Mouse (Mus musculus) mesoderm, embryonic 11.5 days (tissue): ENCODE results near the gene Zfp980.
"Not testable (repeated sequence)": the region's sequence is repeated elsewhere in the genome, so short reads cannot be mapped to it uniquely, and the experiment has no call there.

Source experiments
- DNase-seq: peaks from one replicate; pipeline ENCODE4 v3.0.0-alpha.2; 2012; ENCODE audit warnings: low read depth, low spot score

Zfp980 gene

DNA sequence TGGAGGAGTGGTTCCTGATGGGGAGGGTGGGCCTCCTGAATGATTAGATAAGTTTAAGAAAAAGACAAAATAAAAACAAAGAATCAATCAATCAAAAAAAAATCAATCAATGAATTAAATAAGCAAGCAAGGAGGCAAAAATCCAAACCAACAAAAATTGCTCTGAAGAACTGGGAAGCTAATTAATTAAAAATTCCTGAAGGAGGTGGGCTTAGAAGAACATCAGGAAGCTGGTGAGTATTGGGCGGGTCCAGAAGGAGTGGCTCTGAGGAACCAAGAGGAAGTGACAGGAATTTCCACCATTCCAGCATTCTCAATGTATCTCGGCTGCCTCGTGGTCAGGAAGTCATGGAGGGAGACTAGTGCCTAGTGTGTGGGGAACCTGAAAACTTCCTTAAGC, at the start of gene Zfp980:
Gene Zfp980, plus strand, starts transcription at position 301 of the 400 bp plus-strand sequence.
- not testable (repeated sequence) for DNase-seq

DNA sequence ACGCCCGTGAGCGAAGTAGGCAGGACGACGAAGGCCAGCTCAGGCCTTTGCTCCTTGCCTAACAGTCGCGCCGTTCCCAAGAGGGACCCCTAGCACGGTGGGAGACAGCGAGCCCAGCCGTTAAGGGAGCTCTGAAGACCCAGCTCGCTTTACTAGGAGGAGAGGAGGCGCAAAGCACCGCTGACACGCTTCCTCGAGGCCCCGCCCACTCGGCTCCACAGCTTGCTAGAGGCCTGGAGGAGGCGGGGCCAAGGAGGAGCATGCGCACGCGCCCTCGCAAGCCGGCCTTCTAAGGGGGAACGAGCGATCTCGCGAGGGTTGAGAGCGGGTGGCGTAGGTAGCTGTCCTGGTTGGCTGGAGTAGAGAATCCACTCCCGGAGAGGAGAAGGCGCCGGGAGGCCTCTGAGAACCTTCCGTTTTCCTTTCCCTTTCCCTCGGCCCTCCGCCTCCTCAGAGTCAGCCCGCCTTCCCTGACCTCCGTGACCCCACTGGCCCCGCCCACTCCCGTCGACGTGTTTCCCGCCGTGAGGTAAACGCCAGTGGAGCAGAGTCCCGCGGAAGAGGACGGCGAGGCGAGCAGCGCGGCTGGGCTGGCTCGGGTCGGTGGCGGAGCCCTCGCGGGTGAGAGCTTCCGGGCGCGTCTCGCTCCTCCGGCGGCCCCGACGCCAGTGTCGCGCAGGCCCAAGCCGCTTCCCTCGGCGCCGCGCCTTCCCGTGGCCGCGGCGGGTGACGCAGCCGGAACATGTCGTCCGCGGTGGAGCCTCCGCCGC, 29.9 kb upstream of the Zfp980 start:
- peak; percentile 9 for DNase-seq

DNA sequence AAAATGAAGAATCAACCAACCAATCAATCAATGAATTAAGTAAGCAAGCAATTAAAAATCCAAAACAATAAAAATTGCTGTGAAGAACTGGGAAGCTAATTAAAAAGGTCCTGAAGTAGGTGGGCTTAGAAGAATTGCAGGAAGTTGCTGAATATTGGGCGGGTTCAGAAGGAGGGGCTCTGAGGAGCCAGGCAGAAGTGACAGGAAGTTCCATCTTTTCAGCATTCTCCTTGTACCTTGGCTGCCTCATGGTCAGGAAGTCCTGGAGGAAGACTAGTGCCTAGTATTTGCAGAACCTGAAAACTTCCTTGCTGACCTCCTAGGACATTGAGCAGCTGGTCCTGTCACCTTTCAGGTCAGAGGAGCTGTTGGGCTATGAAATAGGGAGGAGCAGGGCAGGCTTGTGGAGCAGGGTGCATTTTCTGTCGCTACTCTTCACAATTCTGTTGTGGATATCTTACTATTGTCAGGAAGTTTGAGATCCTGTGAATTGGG, 3.8 kb downstream of the Zfp980 start:
- DNase-seq = not testable (repeated sequence)

DNA sequence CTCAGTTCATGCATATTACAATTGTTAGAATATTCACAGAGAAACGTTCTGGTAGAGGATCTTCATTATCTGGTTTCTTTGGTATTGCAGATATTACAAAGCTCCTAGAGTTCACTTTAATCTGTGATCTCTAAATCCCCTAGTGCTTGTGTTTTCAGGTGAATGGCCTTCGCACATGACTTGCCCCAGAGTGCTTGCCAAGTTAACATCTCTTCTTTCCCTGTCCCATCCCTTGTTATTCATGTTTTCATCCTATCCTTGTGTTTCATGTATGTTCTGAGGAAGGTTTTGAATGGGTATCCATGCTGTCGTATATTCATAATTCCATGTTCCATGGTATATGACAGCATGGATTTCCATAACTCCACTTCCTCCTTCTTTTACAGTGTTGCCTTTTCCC, 9.7 kb downstream of the Zfp980 start:
- DNase-seq = not testable (repeated sequence)

DNA sequence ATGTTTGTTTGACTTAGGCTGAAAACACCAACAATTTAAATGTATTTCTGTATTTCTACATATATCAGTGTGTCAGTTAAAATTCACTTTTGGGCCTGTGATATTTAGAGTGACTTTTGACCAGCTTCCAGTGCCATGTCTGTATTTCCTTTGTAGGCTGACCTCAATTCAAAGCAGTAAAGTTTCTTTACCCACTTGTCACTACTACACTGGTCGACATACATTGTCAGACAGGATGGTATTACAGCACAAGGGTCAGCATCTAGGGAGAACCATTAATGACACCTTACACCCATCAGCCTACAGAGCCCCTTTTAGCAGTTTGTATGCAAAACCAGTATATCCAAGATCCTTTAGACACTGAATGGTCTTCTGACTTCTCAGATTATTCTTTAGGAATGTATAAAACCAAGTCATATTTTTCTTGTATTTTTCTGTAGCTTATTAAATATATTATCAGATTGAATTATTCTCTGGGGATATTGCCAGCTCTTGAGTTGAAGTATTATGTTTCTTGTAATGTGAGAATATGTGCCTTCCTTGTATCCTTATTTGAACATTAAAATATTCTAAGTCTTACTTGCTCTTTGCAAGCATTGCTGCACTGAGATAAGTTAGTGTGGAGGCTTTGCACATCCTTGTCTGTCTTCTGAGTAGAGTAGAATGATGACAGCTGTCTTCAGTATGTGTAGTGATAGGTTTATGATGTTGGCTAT, 10.3 kb downstream of the Zfp980 start:
- not testable (repeated sequence) for DNase-seq

DNA sequence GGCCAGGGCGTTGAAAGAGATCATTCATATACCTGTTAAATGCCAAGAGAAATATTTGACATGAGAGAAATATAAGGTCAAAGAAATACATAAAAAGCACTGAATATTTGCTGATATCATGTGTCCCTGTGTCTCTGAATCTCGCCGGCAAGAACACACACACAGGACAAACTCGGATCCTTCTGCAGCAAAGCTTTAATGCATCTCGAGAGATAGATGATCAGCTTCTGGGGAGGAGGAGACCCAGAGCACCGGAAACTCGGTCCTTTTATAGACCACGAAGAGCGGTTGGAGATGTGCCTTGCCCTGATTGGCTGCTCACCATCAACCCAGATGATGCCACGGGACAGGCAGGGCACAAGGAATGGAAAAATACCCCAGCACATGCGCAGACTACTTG, 11.5 kb downstream of the Zfp980 start:
- DNase-seq = not testable (repeated sequence)

DNA sequence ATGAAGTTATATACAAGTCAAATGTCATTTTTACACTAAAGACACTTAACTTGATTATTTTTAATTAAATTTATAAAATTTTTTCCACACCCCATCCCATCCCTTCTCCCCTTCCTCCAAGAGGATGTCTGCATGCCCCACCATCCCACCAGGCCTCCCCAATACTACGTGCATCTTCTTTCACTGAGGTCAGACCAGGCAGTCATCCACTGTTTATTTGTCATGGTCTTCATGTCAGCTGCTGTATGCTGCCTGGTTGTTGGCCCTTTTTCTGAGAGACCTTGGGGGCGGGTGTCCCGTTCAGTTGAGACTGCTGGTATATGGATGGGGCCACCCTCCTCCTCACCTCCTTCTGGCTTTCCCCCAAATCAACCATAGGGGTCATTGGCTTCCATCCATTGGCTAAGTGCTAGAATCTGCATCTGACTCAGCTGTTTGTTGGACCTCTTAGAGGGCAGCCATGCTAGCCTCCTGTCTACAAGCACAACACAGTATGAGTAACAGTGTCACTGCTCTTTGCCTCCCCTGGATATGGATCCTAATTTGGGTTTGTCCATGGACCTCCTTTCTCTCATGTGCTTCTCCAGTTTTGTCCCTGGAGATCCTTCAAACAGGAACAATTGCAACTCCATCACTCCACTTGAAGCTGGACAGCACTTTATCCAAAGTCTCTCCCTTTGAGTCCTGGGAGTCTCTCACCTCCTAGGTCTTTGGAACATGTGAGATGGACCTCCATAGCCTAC, 12.7 kb downstream of the Zfp980 start:
- not testable (repeated sequence) for DNase-seq

DNA sequence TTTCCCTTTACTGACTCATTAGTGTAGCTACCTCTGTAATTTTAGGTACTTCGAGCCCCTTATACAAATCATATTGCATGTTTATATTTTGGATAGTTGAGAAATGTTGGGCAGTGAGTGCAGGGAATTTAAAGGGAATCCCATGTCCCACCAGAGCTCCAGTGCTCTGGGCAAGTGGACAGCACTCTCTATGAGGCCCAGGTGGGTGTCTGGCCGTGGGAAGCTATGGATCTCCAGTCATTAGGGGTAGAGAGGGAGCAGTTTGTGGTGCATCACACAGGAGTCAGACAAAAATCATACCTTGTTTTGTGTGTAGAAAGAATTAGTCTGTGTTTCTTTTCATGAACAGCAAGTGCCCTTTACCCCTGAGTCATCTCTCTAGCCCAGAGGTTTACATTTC, 15.6 kb downstream of the Zfp980 start:
- not testable (repeated sequence) for DNase-seq

DNA sequence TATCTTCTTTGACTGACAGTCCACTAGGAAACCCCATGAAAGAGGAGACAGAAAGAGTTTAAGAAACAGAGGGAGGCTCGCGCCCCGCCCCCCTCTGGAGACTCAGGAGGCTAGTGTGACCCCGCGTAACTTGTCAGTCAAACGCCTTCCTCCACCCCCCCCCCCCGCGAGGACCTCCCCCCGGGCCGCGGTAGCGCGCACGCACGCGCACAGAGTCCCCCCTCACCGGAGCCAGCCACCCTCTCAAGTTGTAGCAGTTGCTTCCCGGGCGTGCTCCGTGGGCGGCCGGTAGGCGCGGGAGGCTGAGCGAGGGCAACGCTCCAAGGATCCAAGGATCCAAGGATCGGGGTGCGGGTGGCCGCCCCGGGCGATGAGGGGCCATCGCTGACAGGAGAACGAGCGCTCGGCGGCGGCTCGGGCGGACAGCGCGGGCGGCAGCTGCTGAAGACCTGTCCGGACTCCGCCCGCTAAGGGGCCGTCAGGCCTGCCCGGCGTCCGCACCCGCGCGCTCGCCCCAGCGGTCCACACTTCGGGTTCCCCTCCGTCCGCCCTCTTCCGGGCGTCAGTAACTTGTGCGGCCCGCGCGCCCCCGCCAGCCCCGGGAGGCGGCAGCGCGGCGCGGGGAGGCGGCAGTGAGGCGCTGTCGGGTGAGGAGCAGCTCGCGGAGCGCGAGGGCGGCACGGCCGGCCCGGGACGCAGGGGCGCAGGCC, 74.6 kb downstream of the Zfp980 start:
- not testable (repeated sequence) for DNase-seq

DNA sequence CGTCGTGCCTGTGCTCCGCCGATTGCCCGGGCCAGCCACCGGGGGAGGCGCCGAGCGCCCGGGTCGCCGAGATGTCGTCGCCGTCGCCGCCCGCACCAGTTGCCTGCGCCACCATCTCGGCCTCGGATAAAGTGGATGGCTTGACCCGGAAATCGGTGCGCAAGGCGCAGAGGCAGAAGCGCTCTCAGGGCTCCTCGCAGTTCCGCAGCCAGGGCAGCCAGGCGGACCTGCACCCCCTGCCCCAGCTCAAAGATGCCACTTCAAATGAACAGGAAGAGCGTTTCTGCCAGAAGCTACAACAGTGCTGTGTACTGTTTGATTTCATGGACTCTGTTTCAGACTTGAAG, 75.1 kb downstream of the Zfp980 start:
- not testable (repeated sequence) for DNase-seq
